Mouse (Mus musculus): Measurements from ENCODE around the gene Wfs1. TPM values are rescaled to one million over a fixed set of nuclear protein-coding genes. Genes with fewer than 3 reads are reported as not detected.
A peak's percentile ranks its signal among the peaks of the same experiment; 100 is the strongest.

Gene Wfs1
- polyA plus RNA-seq, 1 experiment from 2014 or later, result 5.2 TPM

GRCm38 (mm10) chr5:36975336-36975735 lies 13.7 kb downstream of the Wfs1 start:
- no peak overlapping the region for H3K27ac ChIP-seq (replicated peaks; ENCODE audit: low read depth, low read length)
- no peak for ATAC-seq (ENCODE audit: low FRiP score, low TSS enrichment)
- H3K36me3 ChIP-seq (ENCODE audit: control insufficient read depth, insufficient read depth, low read length), result peaks cover 8% of the 10 kb centered on the region
- DNase-seq, result no peak
- no peaks in the 10 kb centered on the region for H3K4me1 ChIP-seq (ENCODE audit: control insufficient read depth, insufficient read depth, low read length)
- H3K4me3 ChIP-seq (replicated peaks; ENCODE audit: low read depth, low read length), result no peak overlapping the region
- H3K27me3 ChIP-seq (ENCODE audit: control insufficient read depth, insufficient read depth, low read length), result no peaks in the 10 kb centered on the region
- 67% methylated on average over 13 of the region's 13 CpGs for WGBS
- H3K9me3 ChIP-seq (ENCODE audit: control insufficient read depth, low read length), result no peaks in the 10 kb centered on the region
- no peak overlapping the region for H3K4me2 ChIP-seq (ENCODE audit: low read length)
- no peak overlapping the region for H3K9ac ChIP-seq (replicated peaks; ENCODE audit: low read length)

DNA sequence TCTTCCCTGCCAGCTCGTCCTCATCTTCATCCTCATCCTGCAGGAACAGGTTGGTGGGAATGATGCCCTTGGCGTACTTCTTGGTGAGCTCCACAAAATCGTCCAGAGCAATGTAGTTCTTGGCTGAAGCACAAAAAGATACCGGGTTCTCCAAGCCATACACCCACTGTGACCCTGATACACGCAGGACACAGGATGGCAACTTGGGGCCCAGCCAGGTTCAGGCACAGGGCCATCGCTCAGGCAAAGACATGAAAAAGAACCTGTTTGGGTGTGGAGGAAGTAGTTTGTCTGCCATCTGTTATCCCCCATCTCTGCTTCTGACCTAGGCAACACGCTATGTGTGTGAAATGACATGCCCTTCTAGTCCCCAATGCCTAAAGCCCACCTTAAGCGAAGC lies 17.4 kb downstream of the Wfs1 start:
- 91% methylated on average over 8 of the region's 8 CpGs for WGBS
- H3K4me1 ChIP-seq (ENCODE audit: control insufficient read depth, insufficient read depth, low read length), result no peaks in the 10 kb centered on the region
- H3K9me3 ChIP-seq (ENCODE audit: control insufficient read depth, low read length), result no peaks in the 10 kb centered on the region
- H3K36me3 ChIP-seq (ENCODE audit: control insufficient read depth, insufficient read depth, low read length), result peaks cover 22% of the 10 kb centered on the region
- no peak overlapping the region for H3K27ac ChIP-seq (replicated peaks; ENCODE audit: low read depth, low read length)
- DNase-seq, result no peak
- ATAC-seq (ENCODE audit: low FRiP score, low TSS enrichment), result no peak
- no peak overlapping the region for H3K4me2 ChIP-seq (ENCODE audit: low read length)
- no peak overlapping the region for H3K4me3 ChIP-seq (replicated peaks; ENCODE audit: low read depth, low read length)
- H3K27me3 ChIP-seq (ENCODE audit: control insufficient read depth, insufficient read depth, low read length), result no peaks in the 10 kb centered on the region
- no peak overlapping the region for H3K9ac ChIP-seq (replicated peaks; ENCODE audit: low read length)

DNA sequence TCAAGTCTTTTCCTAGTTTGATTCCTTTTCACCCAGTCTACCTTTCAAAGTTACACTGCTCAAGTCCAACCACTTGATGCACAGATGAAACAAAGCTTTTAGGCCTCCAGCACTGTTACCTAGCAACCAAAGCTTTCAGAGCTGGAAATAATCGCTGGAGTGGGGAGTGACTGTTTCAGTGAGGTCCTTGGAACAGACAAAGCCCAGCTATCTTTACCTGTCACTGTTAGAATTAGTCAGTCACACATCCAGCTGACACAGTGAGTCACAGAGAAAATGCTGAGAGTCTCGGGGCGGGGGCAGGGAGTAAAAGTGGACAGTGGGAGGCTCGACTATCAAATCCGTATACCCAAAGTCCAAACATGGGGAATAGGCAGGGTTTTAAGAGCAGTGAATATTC lies 28.5 kb downstream of the Wfs1 start:
- Histone ChIP-seq H3K4me2 (ENCODE audit: low read length) (no peak overlapping the region), H3K36me3 (ENCODE audit: control insufficient read depth, insufficient read depth, low read length) (no peaks in the 10 kb centered on the region), H3K9me3 (ENCODE audit: control insufficient read depth, low read length) (no peaks in the 10 kb centered on the region), H3K27ac (replicated peaks; ENCODE audit: low read depth, low read length) (peak overlapping the region; percentile 60), H3K9ac (replicated peaks; ENCODE audit: low read length) (no peak overlapping the region), H3K4me3 (replicated peaks; ENCODE audit: low read depth, low read length) (no peak overlapping the region), H3K27me3 (ENCODE audit: control insufficient read depth, insufficient read depth, low read length) (no peaks in the 10 kb centered on the region), H3K4me1 (ENCODE audit: control insufficient read depth, insufficient read depth, low read length) (peaks cover 12% of the 10 kb centered on the region)
- 2% methylated on average over 5 of the region's 5 CpGs for WGBS
- peak; percentile 87 for DNase-seq
- ATAC-seq (ENCODE audit: low FRiP score, low TSS enrichment), result peak; percentile 53; the same call in 1 of the 2 replicates

DNA sequence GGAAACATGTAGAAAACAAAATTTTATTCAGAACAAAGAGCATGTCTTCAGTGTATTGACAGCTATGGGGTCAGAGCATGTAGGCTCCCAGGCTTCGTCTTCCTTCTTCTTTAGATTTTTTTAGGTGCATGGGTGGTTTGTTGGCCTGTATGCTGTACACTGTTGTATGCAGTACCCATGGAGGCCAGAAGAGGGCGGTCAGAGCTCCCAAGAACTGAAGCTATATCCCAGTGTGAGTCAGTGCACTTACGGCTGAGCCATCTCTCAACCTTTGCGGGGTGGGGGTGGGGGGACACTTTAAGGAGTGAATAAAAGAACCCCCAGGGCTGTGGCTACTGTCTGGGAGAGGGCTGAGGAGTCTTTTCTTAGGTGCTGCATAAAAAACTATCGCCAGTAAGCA lies 30.2 kb downstream of the Wfs1 start:
- no peak overlapping the region for H3K27ac ChIP-seq (replicated peaks; ENCODE audit: low read depth, low read length)
- WGBS, result 29% methylated on average over 5 of the region's 5 CpGs
- H3K4me2 ChIP-seq (ENCODE audit: low read length), result no peak overlapping the region
- peak; percentile 79 for DNase-seq
- no peak overlapping the region for H3K4me3 ChIP-seq (replicated peaks; ENCODE audit: low read depth, low read length)
- peaks cover 12% of the 10 kb centered on the region for H3K4me1 ChIP-seq (ENCODE audit: control insufficient read depth, insufficient read depth, low read length)
- H3K9me3 ChIP-seq (ENCODE audit: control insufficient read depth, low read length), result no peaks in the 10 kb centered on the region
- H3K36me3 ChIP-seq (ENCODE audit: control insufficient read depth, insufficient read depth, low read length), result no peaks in the 10 kb centered on the region
- H3K27me3 ChIP-seq (ENCODE audit: control insufficient read depth, insufficient read depth, low read length), result no peaks in the 10 kb centered on the region
- no peak overlapping the region for H3K9ac ChIP-seq (replicated peaks; ENCODE audit: low read length)
- ATAC-seq (ENCODE audit: low FRiP score, low TSS enrichment), result 0 out of 2 replicates have a peak, but pooled peaks have one; percentile 26

GRCm38 (mm10) chr5:36955366-36955765 lies 33.6 kb downstream of the Wfs1 start:
- 30% methylated on average over 4 of the region's 4 CpGs for WGBS
- Histone ChIP-seq H3K9ac (replicated peaks; ENCODE audit: low read length) (no peak overlapping the region), H3K4me2 (ENCODE audit: low read length) (no peak overlapping the region), H3K36me3 (ENCODE audit: control insufficient read depth, insufficient read depth, low read length) (no peaks in the 10 kb centered on the region), H3K4me1 (ENCODE audit: control insufficient read depth, insufficient read depth, low read length) (peaks cover under 1% of the 10 kb centered on the region; the same call in 1 of the 2 replicates), H3K4me3 (replicated peaks; ENCODE audit: low read depth, low read length) (no peak overlapping the region), H3K27me3 (ENCODE audit: control insufficient read depth, insufficient read depth, low read length) (no peaks in the 10 kb centered on the region), H3K9me3 (ENCODE audit: control insufficient read depth, low read length) (no peaks in the 10 kb centered on the region), H3K27ac (replicated peaks; ENCODE audit: low read depth, low read length) (no peak overlapping the region)
- no peak for ATAC-seq (ENCODE audit: low FRiP score, low TSS enrichment)
- DNase-seq, result peak; percentile 56

- Histone ChIP-seq H3K9me3 (ENCODE audit: control insufficient read depth, low read length) (no peaks in the 10 kb centered on the region), H3K9ac (replicated peaks; ENCODE audit: low read length) (no peak overlapping the region), H3K4me3 (replicated peaks; ENCODE audit: low read depth, low read length) (no peak overlapping the region), H3K27me3 (ENCODE audit: control insufficient read depth, insufficient read depth, low read length) (no peaks in the 10 kb centered on the region), H3K27ac (replicated peaks; ENCODE audit: low read depth, low read length) (no peak overlapping the region), H3K4me2 (ENCODE audit: low read length) (no peak overlapping the region), H3K4me1 (ENCODE audit: control insufficient read depth, insufficient read depth, low read length) (no peaks in the 10 kb centered on the region), H3K36me3 (ENCODE audit: control insufficient read depth, insufficient read depth, low read length) (no peaks in the 10 kb centered on the region)
- ATAC-seq (ENCODE audit: low FRiP score, low TSS enrichment) (no peak), DNase-seq (no peak)
- 93% methylated on average over 15 of the region's 15 CpGs for WGBS
These were observed 36.7 kb downstream of the Wfs1 start for GRCm38 (mm10) chr5:36952311-36952710.

- Histone ChIP-seq H3K4me2 (ENCODE audit: low read length) (no peak overlapping the region), H3K27ac (replicated peaks; ENCODE audit: low read depth, low read length) (no peak overlapping the region), H3K27me3 (ENCODE audit: control insufficient read depth, insufficient read depth, low read length) (no peaks in the 10 kb centered on the region), H3K4me1 (ENCODE audit: control insufficient read depth, insufficient read depth, low read length) (peaks cover 4% of the 10 kb centered on the region; the same call in 1 of the 2 replicates), H3K9me3 (ENCODE audit: control insufficient read depth, low read length) (no peaks in the 10 kb centered on the region), H3K9ac (replicated peaks; ENCODE audit: low read length) (no peak overlapping the region), H3K36me3 (ENCODE audit: control insufficient read depth, insufficient read depth, low read length) (no peaks in the 10 kb centered on the region), H3K4me3 (replicated peaks; ENCODE audit: low read depth, low read length) (no peak overlapping the region)
- DNase-seq (no peak), ATAC-seq (ENCODE audit: low FRiP score, low TSS enrichment) (no peak)
- 74% methylated on average over 2 of the region's 2 CpGs for WGBS
These were observed 38.1 kb downstream of the Wfs1 start for GRCm38 (mm10) chr5:36950871-36951270.

DNA sequence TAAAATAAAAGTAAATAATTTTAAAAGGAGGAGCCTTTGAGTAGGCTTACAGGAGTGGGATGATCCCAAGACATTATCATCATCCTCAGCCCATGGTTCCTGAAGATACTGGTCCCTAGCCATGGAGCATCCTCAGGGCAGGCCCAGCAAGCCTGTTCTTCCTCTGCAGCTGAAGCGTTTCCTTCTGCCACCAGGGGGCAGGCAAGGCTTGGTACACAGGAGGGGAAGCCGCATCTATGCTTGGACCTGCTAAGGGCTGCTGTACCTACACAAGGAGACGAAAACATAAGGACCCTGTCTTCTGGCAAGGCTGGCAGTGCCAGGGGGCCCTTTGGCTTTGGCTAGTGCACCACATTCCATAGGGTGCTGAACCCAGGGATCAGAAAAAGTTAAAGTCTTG lies 40.2 kb downstream of the Wfs1 start:
- peak; percentile 44; the same call in 1 of the 2 replicates for ATAC-seq (ENCODE audit: low FRiP score, low TSS enrichment)
- peak; percentile 91 for DNase-seq
- 5% methylated on average over 3 of the region's 3 CpGs for WGBS
- no peaks in the 10 kb centered on the region for H3K9me3 ChIP-seq (ENCODE audit: control insufficient read depth, low read length)
- no peaks in the 10 kb centered on the region for H3K27me3 ChIP-seq (ENCODE audit: control insufficient read depth, insufficient read depth, low read length)
- H3K36me3 ChIP-seq (ENCODE audit: control insufficient read depth, insufficient read depth, low read length), result no peaks in the 10 kb centered on the region
- no peak overlapping the region for H3K4me3 ChIP-seq (replicated peaks; ENCODE audit: low read depth, low read length)
- no peak overlapping the region for H3K4me2 ChIP-seq (ENCODE audit: low read length)
- H3K27ac ChIP-seq (replicated peaks; ENCODE audit: low read depth, low read length), result no peak overlapping the region
- no peak overlapping the region for H3K9ac ChIP-seq (replicated peaks; ENCODE audit: low read length)
- H3K4me1 ChIP-seq (ENCODE audit: control insufficient read depth, insufficient read depth, low read length), result peaks cover 20% of the 10 kb centered on the region

- peaks cover 20% of the 10 kb centered on the region for H3K4me1 ChIP-seq (ENCODE audit: control insufficient read depth, insufficient read depth, low read length)
- no peak overlapping the region for H3K4me2 ChIP-seq (ENCODE audit: low read length)
- no peaks in the 10 kb centered on the region for H3K9me3 ChIP-seq (ENCODE audit: control insufficient read depth, low read length)
- 14% methylated on average over 5 of the region's 5 CpGs for WGBS
- H3K9ac ChIP-seq (replicated peaks; ENCODE audit: low read length), result no peak overlapping the region
- no peaks in the 10 kb centered on the region for H3K27me3 ChIP-seq (ENCODE audit: control insufficient read depth, insufficient read depth, low read length)
- H3K27ac ChIP-seq (replicated peaks; ENCODE audit: low read depth, low read length), result peak overlapping the region; percentile 78; the same call in 1 of the 2 replicates
- peak; percentile 89 for DNase-seq
- no peaks in the 10 kb centered on the region for H3K36me3 ChIP-seq (ENCODE audit: control insufficient read depth, insufficient read depth, low read length)
- no peak overlapping the region for H3K4me3 ChIP-seq (replicated peaks; ENCODE audit: low read depth, low read length)
- ATAC-seq (ENCODE audit: low FRiP score, low TSS enrichment), result no peak
These were observed 42.6 kb downstream of the Wfs1 start for GRCm38 (mm10) chr5:36946445-36946844.

All from midbrain, embryonic 14.5 days (tissue).